Mouse (Mus musculus): ENCODE results near the gene Zfp800.

- no peak for TF ChIP-seq POLR2A (IDR thresholded peaks at IDR 0.05; ENCODE audit: low read depth, low read length)
- no peak for TF ChIP-seq CTCF (IDR thresholded peaks at IDR 0.05; ENCODE audit: borderline replicate concordance, insufficient read depth, low read length)
Observed at GRCm38 (mm10) chr6:28221017-28221416, 176.8 kb downstream of the Zfp800 start.

Measured in embryonic fibroblast, embryonic 13.5 days (primary cell).